Mouse (Mus musculus): ENCODE measurements around the gene Isg20.
A peak's percentile ranks its signal among the peaks of the same experiment; 100 is the strongest.

GRCm38 (mm10) chr7:78924300-78924699 lies 11.1 kb downstream of the Isg20 start:
- no peak for TF ChIP-seq POLR2A (IDR thresholded peaks at IDR 0.05; ENCODE audit: borderline replicate concordance, extremely low read depth, low read depth, low read length)
- TF ChIP-seq CTCF (IDR thresholded peaks at IDR 0.05; ENCODE audit: insufficient read depth, low read length) = peak; percentile 56

Data from lung, adult 2 months (tissue).